Mouse (Mus musculus): ENCODE data around the gene Rpl27. TPM values are rescaled to one million over a fixed set of nuclear protein-coding genes. Genes with fewer than 3 reads are reported as not detected.
"Not testable (repeated sequence)": the region's sequence is repeated elsewhere in the genome, so short reads cannot be mapped to it uniquely, and the experiment has no call there.

Rpl27 gene
- total RNA-seq, 2 experiments from 2014 or later: 66.9 to 67.8 TPM

GRCm38 (mm10) chr11:101467477-101468262 lies 25.6 kb downstream of the Rpl27 start:
- peak; percentile 69 to 78 for DNase-seq (ENCODE audit: low spot score in 2 of 2)

GRCm38 (mm10) chr11:101468263-101468688 lies 26.2 kb downstream of the Rpl27 start:
- DNase-seq (ENCODE audit: low spot score in 2 of 2): peak in 1 of 2 experiments; percentile 57

- no peak for DNase-seq (ENCODE audit: low spot score in 2 of 2)
Measured at GRCm38 (mm10) chr11:101468731-101469130, 26.6 kb downstream of the Rpl27 start.

- DNase-seq (ENCODE audit: low spot score in 2 of 2): no peak
Measured at GRCm38 (mm10) chr11:101469155-101469554, 27.1 kb downstream of the Rpl27 start.

GRCm38 (mm10) chr11:101470206-101470605 lies 28.1 kb downstream of the Rpl27 start:
- DNase-seq (ENCODE audit: low spot score in 2 of 2): no peak

DNA sequence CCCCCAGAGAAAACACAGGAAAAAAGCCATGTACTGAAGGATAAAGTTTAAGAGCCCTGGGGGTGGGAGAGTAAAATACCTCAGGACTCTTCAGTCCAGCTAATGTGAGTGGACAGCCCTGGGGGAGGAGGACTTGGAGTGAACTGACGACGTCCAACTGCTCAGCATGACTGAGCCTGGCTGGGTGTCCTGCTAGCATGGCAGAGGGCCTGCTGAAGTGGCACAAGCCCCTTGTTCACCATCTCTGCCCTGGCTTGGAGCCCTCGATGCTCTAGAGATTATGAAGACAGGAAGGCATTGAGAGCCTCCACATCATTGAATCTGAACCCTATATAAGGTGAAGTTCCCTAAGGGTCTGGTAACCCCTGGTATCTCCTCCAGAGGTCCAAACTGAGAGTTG lies 29.8 kb downstream of the Rpl27 start:
- DNase-seq (ENCODE audit: low spot score in 2 of 2): no peak

- DNase-seq (ENCODE audit: low spot score in 2 of 2): peak; percentile 65 to 66
Measured at GRCm38 (mm10) chr11:101472336-101472735, 30.2 kb downstream of the Rpl27 start.

DNA sequence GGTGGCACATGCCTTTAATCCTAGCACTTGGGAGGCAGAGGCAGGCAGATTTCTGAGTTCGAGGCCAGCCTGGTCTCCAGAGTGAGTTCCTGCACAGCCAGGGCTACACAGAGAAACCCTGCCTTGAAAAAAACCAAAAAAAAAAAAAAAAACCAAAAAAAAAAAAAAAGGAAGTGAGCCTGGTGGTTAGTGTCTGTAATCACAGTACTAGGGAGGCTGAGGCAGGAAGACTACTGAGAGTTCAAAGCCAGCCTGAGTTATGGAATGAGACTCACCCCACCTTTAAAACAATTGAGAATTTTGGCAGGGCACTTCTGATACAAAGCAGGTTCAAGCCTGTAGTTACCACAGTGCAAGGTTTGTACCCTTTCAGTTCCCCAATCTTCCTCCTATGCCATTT lies 31.6 kb downstream of the Rpl27 start:
- not testable (repeated sequence) for DNase-seq (ENCODE audit: low spot score in 2 of 2)

GRCm38 (mm10) chr11:101474298-101474697 lies 32.2 kb downstream of the Rpl27 start:
- no peak for DNase-seq (ENCODE audit: low spot score in 2 of 2)

- DNase-seq (ENCODE audit: low spot score in 2 of 2): not testable (repeated sequence)
Measured at GRCm38 (mm10) chr11:101476361-101476760, 34.3 kb downstream of the Rpl27 start.

GRCm38 (mm10) chr11:101477194-101477551 lies 35.1 kb downstream of the Rpl27 start:
- DNase-seq (ENCODE audit: low spot score in 2 of 2): no peak

- DNase-seq (ENCODE audit: low spot score in 2 of 2): peak in 1 of 2 experiments; percentile 39
Measured at GRCm38 (mm10) chr11:101477552-101478211, 35.6 kb downstream of the Rpl27 start.

GRCm38 (mm10) chr11:101479171-101479635 lies 37.1 kb downstream of the Rpl27 start:
- DNase-seq (ENCODE audit: low spot score in 2 of 2): peak; percentile 35 to 43

DNA sequence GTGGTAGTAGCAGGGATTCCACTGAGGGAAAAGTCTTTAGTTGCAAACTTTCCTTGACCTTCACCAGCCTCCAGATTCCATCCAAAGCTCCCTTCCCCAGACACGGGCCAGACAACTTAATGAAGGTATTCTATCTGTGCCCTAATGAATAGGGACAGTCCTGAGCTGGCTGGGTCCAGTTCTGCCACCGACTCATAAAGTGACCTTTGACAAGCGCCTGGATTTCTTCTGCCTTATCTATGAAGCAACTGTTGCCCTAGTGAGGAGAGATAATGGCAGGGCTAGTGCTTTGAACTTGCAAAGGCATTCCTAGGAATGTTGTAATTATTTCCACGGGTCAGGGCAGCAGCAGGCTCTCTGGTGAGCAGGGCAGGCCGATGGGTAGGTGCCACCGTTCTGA lies 38.8 kb downstream of the Rpl27 start:
- DNase-seq (ENCODE audit: low spot score in 2 of 2): no peak

GRCm38 (mm10) chr11:101483804-101484203 lies 41.7 kb downstream of the Rpl27 start:
- DNase-seq (ENCODE audit: low spot score in 2 of 2): no peak

GRCm38 (mm10) chr11:101484245-101484644 lies 42.1 kb downstream of the Rpl27 start:
- DNase-seq (ENCODE audit: low spot score in 2 of 2): no peak

GRCm38 (mm10) chr11:101484814-101485213 lies 42.7 kb downstream of the Rpl27 start:
- no peak for DNase-seq (ENCODE audit: low spot score in 2 of 2)

DNA sequence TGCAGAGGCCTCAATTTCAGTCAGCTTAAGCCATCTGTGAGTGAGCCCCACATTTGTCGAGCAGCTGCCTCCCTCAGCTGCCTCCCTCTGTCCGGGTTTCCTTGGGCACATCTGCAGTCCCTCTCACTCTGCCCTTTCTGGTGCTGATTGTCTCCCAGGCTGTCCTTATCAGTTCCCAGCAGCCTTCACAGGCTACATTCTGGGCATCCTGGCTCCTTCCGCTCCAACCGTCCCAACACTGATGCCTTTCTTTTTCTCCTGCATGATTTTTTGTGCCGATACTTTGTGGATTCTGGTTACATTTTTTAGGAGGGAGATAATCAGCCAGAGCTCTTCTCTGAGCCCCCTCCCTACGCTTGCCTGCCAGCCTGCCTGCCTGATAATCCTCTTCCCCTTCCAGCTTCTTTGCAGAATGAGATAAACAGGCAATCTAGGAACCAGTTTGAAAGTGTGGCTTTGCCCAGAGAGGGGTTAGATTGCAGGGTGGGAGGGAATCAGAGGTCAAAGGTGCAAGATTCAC lies 43.5 kb downstream of the Rpl27 start:
- no peak for DNase-seq (ENCODE audit: low spot score in 2 of 2)

DNA sequence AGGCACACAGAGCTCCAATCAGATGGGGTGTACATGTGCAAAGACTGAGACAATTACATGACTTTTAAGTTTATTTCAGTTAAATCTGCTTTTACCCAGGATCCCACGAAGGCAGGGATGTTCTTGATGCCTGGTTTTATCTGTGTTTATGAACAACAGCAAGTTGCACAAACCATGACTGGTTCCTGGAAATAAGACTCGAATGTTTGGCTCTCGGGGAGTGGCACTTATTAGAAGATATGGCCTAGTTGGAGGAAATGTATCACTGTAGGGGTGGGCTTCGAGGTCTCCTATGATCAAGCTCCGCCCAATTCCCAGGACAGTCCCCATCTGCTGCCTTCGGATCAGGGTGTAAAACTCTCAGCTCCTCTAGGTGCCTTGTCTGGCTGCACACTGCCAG lies 44.0 kb downstream of the Rpl27 start:
- no peak for DNase-seq (ENCODE audit: low spot score in 2 of 2)

Measured in layer of hippocampus, postnatal 10 days (tissue).